Mouse (Mus musculus): ENCODE measurements around the gene Gm3269. TPM values are rescaled to one million over a fixed set of nuclear protein-coding genes. Genes with fewer than 3 reads are reported as not detected.

The Gm3269 gene
- not detected in 2 replicates for polyA plus RNA-seq (2012; rRNA removed)

GRCm38 (mm10) chr14:4837806-4838205, at the start of gene Gm3269:
Gene Gm3269, plus strand, starts transcription at chr14:4838106.

GRCm38 (mm10) chr14:4855299-4855980, 17.5 kb downstream of the Gm3269 start, which contains the start of gene Gm3264:
Gene Gm3264, plus strand, starts transcription at chr14:4855576.

GRCm38 (mm10) chr14:4892116-4892515, 54.2 kb downstream of the Gm3269 start, which contains the start of gene Gm3278:
Gene Gm3278, plus strand, starts transcription at chr14:4892416.

Other genes starting within 250 kb of the Gm3269 start
- gene Gm8159, start 205.8 kb upstream of the Gm3269 start, polyA plus RNA-seq (2012; rRNA removed), result not detected in 2 replicates
- not detected in 2 replicates for gene Gm3239, start 173.9 kb upstream of the Gm3269 start, polyA plus RNA-seq (2012; rRNA removed)
- gene Gm7876, start 128.9 kb upstream of the Gm3269 start, polyA plus RNA-seq (2012; rRNA removed), result not detected in 2 replicates
- gene Gm3252, start 111.3 kb upstream of the Gm3269 start, polyA plus RNA-seq (2012; rRNA removed), result not detected in 2 replicates
- not detected in 2 replicates for gene Gm9602, start 61.8 kb upstream of the Gm3269 start, polyA plus RNA-seq (2012; rRNA removed)
- not detected in 2 replicates for gene Gm3264, start 17.5 kb downstream of the Gm3269 start, polyA plus RNA-seq (2012; rRNA removed)
- gene Gm3278, start 54.3 kb downstream of the Gm3269 start, polyA plus RNA-seq (2012; rRNA removed), result not detected in 2 replicates
- gene Gm8297, start 145.8 kb downstream of the Gm3269 start, polyA plus RNA-seq (2012; rRNA removed), result not detected in 2 replicates
- not detected in 2 replicates for gene Gm3298, start 177.8 kb downstream of the Gm3269 start, polyA plus RNA-seq (2012; rRNA removed)
- not detected in 2 replicates for gene 4930555G01Rik, start 212.5 kb downstream of the Gm3269 start, polyA plus RNA-seq (2012; rRNA removed)
- not detected in 2 replicates for gene Gm8281, start 232.9 kb downstream of the Gm3269 start, polyA plus RNA-seq (2012; rRNA removed)